Mouse (Mus musculus) fibroblast of lung, adult 2 months (primary cell): ENCODE measurements around the gene Zglp1.

Experiments
- DNase-seq: peaks from one replicate; pipeline ENCODE4 v3.0.0-alpha.2; 2011; ENCODE audit warnings: low read depth

Gene Zglp1

GRCm38 (mm10) chr9:21067006-21067684 is at the start of gene Zglp1:
Gene Zglp1 (minus strand): TSS chr9:21067093.
- DNase-seq: no peak

GRCm38 (mm10) chr9:21115105-21115504 is 48.2 kb upstream of the Zglp1 start:
- DNase-seq: no peak

DNA sequence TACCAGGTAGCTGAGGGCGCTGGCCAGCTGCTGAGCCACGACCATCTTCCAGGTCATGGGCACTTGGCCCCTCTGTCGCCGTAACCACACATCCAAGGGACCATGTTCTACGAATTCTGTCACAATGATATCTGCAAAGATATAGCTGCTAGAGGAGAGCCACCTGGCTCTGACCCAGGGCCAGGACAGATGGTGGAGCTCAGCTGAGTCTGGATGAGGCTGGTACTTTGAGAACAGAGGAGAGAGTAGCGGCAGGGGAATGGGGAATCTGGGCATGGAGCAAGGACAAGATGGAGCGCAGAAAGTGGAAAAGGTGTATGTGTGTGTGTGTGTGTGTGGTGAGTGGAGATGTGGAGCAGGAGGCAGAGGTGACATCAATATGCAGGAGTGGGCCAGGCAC is 47.3 kb upstream of the Zglp1 start:
- DNase-seq: no peak

- no peak for DNase-seq
These were observed 46.9 kb upstream of the Zglp1 start for GRCm38 (mm10) chr9:21113751-21114150.

- DNase-seq: no peak
These were observed 40.8 kb upstream of the Zglp1 start for GRCm38 (mm10) chr9:21107607-21108237.

DNA sequence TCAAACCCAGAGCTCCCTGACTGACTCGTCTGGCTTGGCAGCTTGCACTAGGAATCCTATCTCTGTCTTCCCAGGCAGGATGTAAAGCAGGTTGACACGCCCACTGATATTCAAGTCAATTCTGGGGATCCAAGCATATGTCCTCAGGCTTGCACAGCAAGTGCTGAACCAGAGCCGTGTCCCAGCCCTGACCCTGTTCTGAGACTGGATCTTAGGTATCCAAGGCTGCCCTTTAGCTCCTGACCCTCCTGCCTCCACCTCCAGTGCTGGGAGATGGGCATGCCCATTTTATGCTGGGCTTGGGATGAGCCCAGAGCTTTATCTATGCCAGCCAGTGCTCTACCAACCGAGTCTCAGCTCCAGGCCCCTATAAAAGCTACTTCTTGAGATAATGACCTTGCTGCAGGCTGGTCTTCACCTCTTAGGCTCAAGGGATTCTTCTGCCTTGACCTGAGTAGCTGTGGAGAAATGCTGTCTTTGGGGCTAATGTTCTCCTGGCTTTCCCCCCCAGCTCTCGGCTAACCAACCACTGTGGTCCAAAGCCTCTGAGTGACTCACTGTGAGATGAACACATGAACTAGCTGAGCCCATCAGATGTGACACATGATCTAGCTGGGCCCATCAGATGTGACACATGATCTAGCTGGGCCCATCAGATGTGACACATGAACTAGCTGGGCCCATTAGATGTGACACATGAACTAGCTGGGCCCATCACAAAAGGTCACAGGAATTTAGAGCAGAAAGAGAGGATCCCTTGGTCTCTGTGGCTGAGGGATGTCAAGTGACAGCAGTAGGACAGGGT is 39.1 kb upstream of the Zglp1 start:
- no peak for DNase-seq

- DNase-seq: no peak
These were observed 37.9 kb upstream of the Zglp1 start for GRCm38 (mm10) chr9:21104814-21105213.

DNA sequence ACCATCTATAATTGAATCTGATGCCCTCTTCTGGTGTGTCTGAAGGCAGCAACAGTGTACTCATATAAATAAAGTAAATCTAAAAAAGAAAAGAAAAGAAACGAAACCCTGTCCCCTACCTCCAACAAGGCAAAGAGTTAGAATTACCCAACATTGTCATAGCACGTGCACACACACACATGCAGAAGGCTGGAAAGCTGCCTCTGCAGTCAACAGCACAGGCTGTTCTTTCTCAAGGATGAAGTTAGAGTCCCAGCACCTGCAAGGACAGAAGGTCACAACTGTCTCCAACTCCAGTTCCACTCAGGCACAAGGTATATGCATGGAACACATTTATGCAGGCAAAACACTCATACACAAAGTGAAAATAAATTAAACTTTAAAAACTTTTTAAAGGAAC is 35.2 kb upstream of the Zglp1 start:
- DNase-seq: no peak

DNA sequence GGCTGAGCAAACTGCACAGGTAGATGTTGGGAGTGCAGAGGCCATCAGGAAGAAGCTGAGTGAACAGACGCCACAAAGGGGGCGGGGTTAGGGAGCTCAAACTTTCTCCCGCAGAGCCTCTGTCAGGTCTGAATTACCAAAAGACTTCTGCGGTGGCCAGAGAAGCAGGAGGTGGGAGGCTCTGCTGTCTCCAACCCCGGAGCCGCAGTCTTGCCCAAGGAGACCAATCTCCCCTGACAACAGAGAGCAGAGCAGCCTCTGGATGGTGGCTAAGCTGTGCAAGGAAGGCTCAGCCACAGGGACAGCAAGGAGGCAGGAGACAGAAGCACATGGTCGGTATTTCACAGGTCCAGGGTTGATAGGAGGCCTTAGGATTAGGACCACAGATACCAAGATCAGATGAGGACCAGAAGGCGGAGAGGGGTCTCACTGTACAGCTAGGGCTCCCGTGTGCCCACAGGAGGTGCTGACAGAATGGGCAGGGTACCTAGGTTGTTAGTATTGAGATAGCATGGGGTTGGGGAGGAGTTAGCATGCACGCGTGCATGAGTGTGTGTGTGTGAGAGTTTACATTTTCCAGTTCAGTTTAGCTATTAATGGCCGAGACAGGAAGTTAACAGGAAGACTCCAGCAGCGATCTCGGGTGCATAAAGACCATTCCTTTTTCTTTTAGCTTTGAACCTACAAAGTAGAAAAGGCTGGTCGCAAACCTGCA is 33.7 kb upstream of the Zglp1 start:
- no peak for DNase-seq

- DNase-seq: no peak
These were observed 30.9 kb upstream of the Zglp1 start for GRCm38 (mm10) chr9:21097793-21098192.

- DNase-seq: no peak
These were observed 29.1 kb upstream of the Zglp1 start for GRCm38 (mm10) chr9:21095958-21096357.

DNA sequence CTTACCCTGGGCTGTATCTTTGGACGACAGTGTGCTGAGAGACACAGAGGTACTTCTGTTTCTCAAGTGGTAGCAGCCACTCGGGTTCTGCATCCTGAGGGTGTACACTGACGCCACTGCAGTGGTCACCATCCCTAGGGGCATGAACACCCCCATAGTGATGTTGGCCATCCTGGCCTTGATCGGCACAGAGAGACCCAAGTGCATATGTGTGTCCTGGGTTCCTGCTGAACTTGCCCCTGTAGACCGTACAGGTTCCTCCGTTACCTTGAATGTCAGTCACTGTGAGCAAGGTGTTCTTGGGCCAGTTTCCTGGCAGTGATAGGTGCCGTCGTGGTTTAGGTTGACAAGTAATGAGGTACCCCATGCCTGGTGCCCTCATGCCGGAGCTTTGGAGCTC is 26.5 kb upstream of the Zglp1 start:
- no peak for DNase-seq

- peak; percentile 97 for DNase-seq
These were observed 24.9 kb upstream of the Zglp1 start, which contains the start of the genes Gm38431 and Raver1 for GRCm38 (mm10) chr9:21091707-21092320. Gene Gm38431 (minus strand): TSS chr9:21091997. Gene Raver1 (minus strand): TSS chr9:21092008.

- DNase-seq: no peak
These were observed 24.2 kb upstream of the Zglp1 start for GRCm38 (mm10) chr9:21090972-21091706.

DNA sequence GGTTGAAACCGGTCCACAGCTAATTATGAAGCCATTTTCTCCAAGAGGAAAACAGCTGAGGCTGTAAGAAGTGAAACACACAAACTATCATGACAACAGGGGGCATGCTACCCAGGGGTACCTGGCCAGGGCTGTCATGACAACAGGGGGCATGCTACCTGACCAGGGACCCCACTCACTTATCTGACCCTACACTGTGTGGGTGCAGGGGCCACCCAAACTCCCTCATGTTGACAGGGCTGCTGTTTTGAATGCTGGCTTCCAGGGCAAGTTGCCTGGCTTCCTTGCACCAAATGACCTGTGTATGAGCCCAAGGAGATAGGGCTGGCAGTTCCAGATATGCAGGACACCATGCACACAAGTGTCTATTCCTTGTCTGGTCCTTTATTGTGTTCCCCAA is 23.6 kb upstream of the Zglp1 start:
- DNase-seq: no peak

DNA sequence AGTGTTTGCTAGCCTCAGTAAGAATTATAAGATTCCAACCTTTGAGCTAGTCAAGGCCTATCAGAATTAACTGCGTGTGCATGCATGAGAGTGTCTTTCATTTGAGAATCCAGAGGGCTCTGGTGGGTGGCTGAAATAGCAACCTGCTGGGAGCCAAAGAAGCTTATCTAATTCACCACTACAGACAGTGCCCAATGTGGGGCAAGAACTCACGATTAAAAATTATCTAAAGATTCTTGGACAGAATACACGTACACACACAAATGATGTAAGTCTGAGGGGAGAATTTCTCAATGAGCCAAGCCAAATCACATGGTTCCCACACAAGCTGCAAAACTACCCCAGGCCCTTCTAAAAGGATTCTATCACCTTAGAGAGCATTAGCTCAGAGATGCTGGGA is 16.4 kb upstream of the Zglp1 start:
- DNase-seq: no peak

DNA sequence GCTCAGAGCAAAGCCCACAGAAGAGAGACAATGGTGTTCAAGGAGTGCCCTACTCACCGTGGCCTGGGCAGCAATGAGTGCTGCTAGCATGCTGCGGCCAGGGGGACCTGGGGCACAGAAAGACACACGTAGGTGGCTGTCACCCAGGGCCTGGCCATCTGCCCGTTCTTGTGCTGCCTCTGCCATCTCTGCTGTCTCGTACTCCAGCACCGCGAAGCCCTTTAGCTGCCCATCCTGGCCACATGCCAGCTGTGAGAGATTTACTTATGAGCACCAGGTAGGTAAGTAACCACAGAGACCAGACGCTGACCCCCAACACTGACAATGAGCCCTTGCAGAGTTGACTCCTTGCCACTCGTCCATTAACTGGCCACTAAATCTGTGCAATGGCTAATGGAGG is 14.2 kb upstream of the Zglp1 start:
- no peak for DNase-seq

DNA sequence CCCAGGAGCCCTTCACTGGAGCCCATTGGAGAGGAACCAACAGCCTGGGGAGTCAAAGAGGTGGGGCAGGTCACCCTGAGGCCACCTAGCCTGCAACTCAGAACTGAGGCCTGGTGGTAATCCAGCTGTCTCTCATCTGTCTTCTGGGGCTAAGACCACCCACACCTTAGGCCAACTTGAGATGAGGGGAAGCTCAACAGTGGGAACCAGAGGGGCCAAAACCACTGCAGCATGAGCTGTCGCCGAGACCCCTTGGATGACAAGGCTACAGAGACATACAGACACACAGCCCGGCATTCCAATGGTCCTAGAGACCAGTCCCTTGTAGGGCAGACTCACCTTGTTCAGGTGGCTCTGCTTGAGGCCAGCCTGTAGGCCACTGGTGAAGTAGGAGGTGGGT is 8.7 kb upstream of the Zglp1 start:
- DNase-seq: no peak

DNA sequence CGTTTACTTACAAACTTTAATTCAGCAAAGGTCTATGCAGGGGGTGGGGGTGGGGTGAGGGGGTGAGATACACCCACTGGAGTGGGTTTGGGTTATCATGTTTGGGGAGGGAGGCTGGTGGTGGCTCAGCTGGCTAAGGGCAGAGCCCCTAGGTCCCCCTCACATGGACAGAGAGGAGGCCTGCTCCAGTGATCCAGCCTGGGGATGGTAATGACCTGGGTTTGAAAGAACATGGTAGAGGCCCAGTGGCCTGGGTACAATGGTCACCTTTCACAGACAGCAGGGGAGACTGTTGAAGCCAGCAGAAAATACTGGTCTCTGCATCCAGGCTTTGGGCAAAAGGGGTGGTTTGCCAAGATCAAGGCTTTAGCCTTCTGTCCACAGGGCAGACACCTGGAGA is 7.3 kb upstream of the Zglp1 start:
- DNase-seq: no peak

DNA sequence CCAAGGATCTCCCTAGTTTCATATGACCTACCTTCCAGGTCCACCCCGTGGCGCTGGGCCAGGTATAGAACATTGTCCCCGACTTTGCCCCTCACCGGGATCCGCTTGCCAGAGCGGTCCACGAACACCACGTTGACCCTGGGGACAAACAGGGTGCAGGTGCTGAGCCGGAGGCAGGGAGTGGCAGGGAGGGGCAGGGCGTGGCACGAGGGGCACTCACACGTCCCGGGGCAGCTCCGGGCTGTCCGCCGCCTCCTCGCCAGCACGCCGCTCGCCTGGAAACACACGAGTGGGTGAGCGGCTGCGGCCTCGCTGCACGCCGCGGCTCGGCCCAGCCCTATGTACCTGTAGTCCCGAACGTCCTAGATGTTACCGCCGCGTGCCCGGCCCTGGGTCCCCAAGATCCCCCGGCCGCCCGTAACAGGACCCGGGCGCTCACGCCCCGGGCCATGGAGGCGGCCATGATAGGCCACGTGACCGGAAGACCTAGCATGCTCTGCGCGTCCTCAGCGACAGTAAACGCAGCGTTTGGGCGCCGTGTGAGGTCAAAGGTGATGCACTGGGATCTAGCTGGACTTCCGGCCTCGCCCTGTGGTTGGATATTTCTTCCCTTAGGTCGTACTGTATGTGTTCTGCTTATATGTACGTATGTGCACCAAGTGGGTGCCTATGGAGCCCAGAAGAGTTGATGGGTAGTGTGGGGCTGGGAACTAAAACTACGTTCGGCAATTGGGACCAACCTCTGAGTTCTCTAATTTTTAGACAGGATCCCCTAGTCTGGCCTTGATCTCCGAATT is 6.3 kb upstream of the Zglp1 start, which contains the start of the genes Gm49373 and Fdx1l:
Gene Gm49373 (minus strand): TSS at position 53 of the 797 bp plus-strand sequence.
Gene Fdx1l (minus strand): TSS at position 571 of the 797 bp plus-strand sequence.
- peak; percentile 56 for DNase-seq
